Comparison of ENCODE assay signal across 16 mouse cellular contexts in genomic region chr2:12970049-12970724, GRCm38 (mm10). TPM values are rescaled to one million over a fixed set of nuclear protein-coding genes. Genes with fewer than 3 reads are reported as not detected.
A peak's percentile ranks its signal among the peaks of the same experiment; 100 is the strongest.
DNase-seq lines count a peak whose midpoint lies in the region; ATAC-seq lines count a peak whose summit lies in the region.
"Had no signal": no experiment of that assay in that cellular context is flagged by ENCODE, and none has a peak within 500 bp of the region (broad histone marks: within the 10 kb centered on the region; RNA-seq: fewer than 3 reads in every experiment).

No protein-coding gene starts in this region.

- 8% methylated on average over 12 of the region's 12 CpGs for WGBS in forebrain, embryonic 13.5 days
- WGBS in limb, embryonic 11.5 days = 48% methylated on average over 12 of the region's 12 CpGs

- H3K4me3 ChIP-seq in forebrain, embryonic 13.5 days = no peak overlapping the region
- no peak overlapping the region for H3K4me3 ChIP-seq in limb, embryonic 11.5 days (ENCODE audit: low read depth, low read length)
- H3K4me3 ChIP-seq: embryonic facial prominence, embryonic 12.5 days; liver, embryonic 13.5 days had no signal

- peaks cover 66% of the 10 kb centered on the region for H3K27me3 ChIP-seq in forebrain, embryonic 13.5 days
- H3K27me3 ChIP-seq in limb, embryonic 11.5 days (ENCODE audit: control insufficient read depth, insufficient read depth, low read length) = no peaks in the 10 kb centered on the region
- H3K27me3 ChIP-seq: embryonic facial prominence, embryonic 12.5 days; liver, embryonic 13.5 days had no signal

- H3K4me1 ChIP-seq in forebrain, embryonic 13.5 days = peaks cover 11% of the 10 kb centered on the region
- no peaks in the 10 kb centered on the region for H3K4me1 ChIP-seq in limb, embryonic 11.5 days (ENCODE audit: control insufficient read depth, insufficient read depth, low read length)
- H3K4me1 ChIP-seq: embryonic facial prominence, embryonic 12.5 days; liver, embryonic 13.5 days had no signal

- DNase-seq in left cerebral cortex, adult 11 months (ENCODE audit: low spot score) = peak; percentile 7
- no peak for DNase-seq in left cerebral cortex, adult 18-20 months (ENCODE audit: low spot score in 2 of 2)
- DNase-seq in embryo, embryonic 11 days = peak; percentile 27
- DNase-seq in limb, embryonic 11.5 days (ENCODE audit: low spot score) = peak; percentile 61
- DNase-seq in kidney, postnatal 4 days = no peak
- no peak for DNase-seq in urinary bladder, adult 2 months (ENCODE audit: low spot score)
- DNase-seq: cerebellum, adult 18-20 months; heart, adult 18-20 months; kidney, postnatal 36 days; liver, embryonic 13.5 days; spleen, adult 18-20 months; thymus, postnatal 36 days had no signal

- no peaks in the 10 kb centered on the region for H3K9me3 ChIP-seq in forebrain, embryonic 13.5 days (replicated peaks)
- H3K9me3 ChIP-seq in limb, embryonic 11.5 days (ENCODE audit: control insufficient read depth, low read length) = no peaks in the 10 kb centered on the region
- H3K9me3 ChIP-seq: embryonic facial prominence, embryonic 12.5 days; liver, embryonic 13.5 days had no signal

- no peak overlapping the region for H3K4me2 ChIP-seq in forebrain, embryonic 13.5 days
- no peak overlapping the region for H3K4me2 ChIP-seq in limb, embryonic 11.5 days (ENCODE audit: low read depth, severe bottlenecking)
- H3K4me2 ChIP-seq: embryonic facial prominence, embryonic 12.5 days; liver, embryonic 13.5 days had no signal

- H3K9ac ChIP-seq in forebrain, embryonic 13.5 days = no peak overlapping the region
- no peak overlapping the region for H3K9ac ChIP-seq in limb, embryonic 11.5 days (ENCODE audit: low read length)
- H3K9ac ChIP-seq: embryonic facial prominence, embryonic 12.5 days; liver, embryonic 13.5 days had no signal

- no peak overlapping the region for H3K27ac ChIP-seq in forebrain, embryonic 13.5 days
- no peak overlapping the region for H3K27ac ChIP-seq in limb, embryonic 11.5 days (replicated peaks; ENCODE audit: low read depth, low read length)
- H3K27ac ChIP-seq: embryonic facial prominence, embryonic 12.5 days; liver, embryonic 13.5 days; stomach, postnatal 0 days had no signal

- ATAC-seq in forebrain, embryonic 13.5 days = peak; percentile 96
- no peak for ATAC-seq in limb, embryonic 11.5 days (ENCODE audit: insufficient number of reproducible peaks, low FRiP score, low TSS enrichment, low read depth)
- ATAC-seq: lung, postnatal 0 days had no signal

- H3K36me3 ChIP-seq in forebrain, embryonic 13.5 days (ENCODE audit: poor library complexity, severe bottlenecking) = no peaks in the 10 kb centered on the region
- no peaks in the 10 kb centered on the region for H3K36me3 ChIP-seq in limb, embryonic 11.5 days (ENCODE audit: control insufficient read depth, insufficient read depth, low read length)
- H3K36me3 ChIP-seq: embryonic facial prominence, embryonic 12.5 days; liver, embryonic 13.5 days had no signal

RNA-seq across cellular contexts. Expression of gene C1ql3, which starts 41.4 kb away (rescaled TPM):
- total RNA-seq in left cerebral cortex, adult 18-20 months (2021) = 100 to 1,000 TPM; 120 to 129 TPM
- polyA plus RNA-seq in forebrain, embryonic 13.5 days (2015; fragmentation: Nextera tagmentation; extraction: Ambion mirVana) = 0.81 and 1.3 TPM in 2 replicates
- 0.47 and 0.54 TPM in 2 replicates for polyA plus RNA-seq in limb, embryonic 11.5 days (2014; fragmentation: Nextera tagmentation; extraction: Ambion mirVana)
- polyA plus RNA-seq in urinary bladder, adult 2 months (2012; rRNA removed) = 0.47 and 0.62 TPM in 2 replicates

RNA-seq across cellular contexts. Expression of gene Pter, which starts 46.3 kb away (rescaled TPM):
- total RNA-seq in left cerebral cortex, adult 18-20 months (2021) = 1 to 10 TPM; 1.1 to 1.2 TPM
- polyA plus RNA-seq in forebrain, embryonic 13.5 days (2015; fragmentation: Nextera tagmentation; extraction: Ambion mirVana) = 5.4 and 6.0 TPM in 2 replicates
- 13.2 and 14.7 TPM in 2 replicates for polyA plus RNA-seq in limb, embryonic 11.5 days (2014; fragmentation: Nextera tagmentation; extraction: Ambion mirVana)
- 11.9 and 12.0 TPM in 2 replicates for polyA plus RNA-seq in urinary bladder, adult 2 months (2012; rRNA removed)

Comparison
In these comparisons a context has a peak if more than half of its experiments do, and no peak if none do; other contexts are left out.
1. DNase-seq: peak in left cerebral cortex, adult 11 months (single experiment), embryo, embryonic 11 days (single experiment) and limb, embryonic 11.5 days (single experiment); none in left cerebral cortex, adult 18-20 months (0 of 2), kidney, postnatal 4 days (0 of 2) and urinary bladder, adult 2 months (single experiment).